Mouse (Mus musculus): ENCODE measurements around the gene Rpp25l. TPM values are rescaled to one million over a fixed set of nuclear protein-coding genes. Genes with fewer than 3 reads are reported as not detected.

Rpp25l gene
- polyA plus RNA-seq, 1 experiment from 2014 or later = 48.4 TPM

DNA sequence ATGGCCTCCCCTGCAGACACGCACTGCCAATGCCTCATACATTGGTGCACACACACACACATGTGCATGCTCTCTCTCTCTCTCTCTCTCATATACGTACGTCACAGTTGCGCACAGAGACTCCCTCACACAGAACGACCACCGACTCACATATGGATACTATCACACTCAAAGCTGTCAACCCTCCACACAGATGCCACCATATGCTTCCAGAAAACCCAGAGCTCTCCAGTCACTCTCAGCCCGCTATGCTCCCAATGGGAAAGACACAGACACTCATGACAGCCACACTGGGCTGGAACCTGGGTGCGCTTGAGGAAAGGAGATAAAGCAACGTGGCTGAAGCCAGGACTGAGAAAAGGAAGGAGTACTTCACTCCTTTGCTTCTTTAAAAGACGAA, 31.4 kb downstream of the Rpp25l start:
- WGBS = 63% methylated on average over 10 of the region's 10 CpGs
- peaks cover 4% of the 10 kb centered on the region for H3K27me3 ChIP-seq (ENCODE audit: control insufficient read depth, insufficient read depth, low read length)
- H3K27ac ChIP-seq (ENCODE audit: low read length) = no peak overlapping the region
- no peaks in the 10 kb centered on the region for H3K9me3 ChIP-seq (replicated peaks; ENCODE audit: control insufficient read depth, low read length)
- no peak overlapping the region for H3K4me3 ChIP-seq (ENCODE audit: low read length)
- H3K4me1 ChIP-seq (ENCODE audit: control insufficient read depth, insufficient read depth, low read length) = peaks cover 17% of the 10 kb centered on the region
- no peaks in the 10 kb centered on the region for H3K36me3 ChIP-seq (ENCODE audit: control insufficient read depth, insufficient read depth)
- H3K4me2 ChIP-seq (ENCODE audit: low read depth, low read length) = no peak overlapping the region
- no peak for ATAC-seq (replicated peaks; ENCODE audit: extremely low read depth, insufficient read depth, low FRiP score)
- H3K9ac ChIP-seq (ENCODE audit: low read length) = no peak overlapping the region

DNA sequence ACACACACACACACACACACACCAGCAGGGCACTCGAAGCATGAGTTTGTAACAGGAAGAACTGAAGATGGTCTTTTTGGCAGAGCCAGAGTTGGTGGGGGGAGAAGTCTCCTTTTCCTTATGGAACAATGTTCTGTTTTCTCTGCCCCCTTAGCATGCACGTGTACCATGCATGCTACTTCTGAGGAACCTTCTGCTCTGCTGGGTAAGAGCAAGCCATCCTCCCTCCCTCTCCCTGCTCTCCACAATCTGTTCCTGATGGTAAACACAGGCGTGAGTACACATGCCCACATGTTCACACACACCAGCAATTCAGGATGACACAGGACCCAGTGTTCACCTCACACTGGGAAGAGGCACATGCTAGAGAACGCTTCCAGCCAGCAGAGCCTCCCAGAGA, 32.2 kb downstream of the Rpp25l start:
- Histone ChIP-seq H3K9ac (ENCODE audit: low read length) (no peak overlapping the region), H3K4me3 (ENCODE audit: low read length) (no peak overlapping the region), H3K4me2 (ENCODE audit: low read depth, low read length) (no peak overlapping the region), H3K4me1 (ENCODE audit: control insufficient read depth, insufficient read depth, low read length) (peaks cover 24% of the 10 kb centered on the region), H3K27ac (ENCODE audit: low read length) (no peak overlapping the region), H3K9me3 (replicated peaks; ENCODE audit: control insufficient read depth, low read length) (no peaks in the 10 kb centered on the region), H3K36me3 (ENCODE audit: control insufficient read depth, insufficient read depth) (no peaks in the 10 kb centered on the region), H3K27me3 (ENCODE audit: control insufficient read depth, insufficient read depth, low read length) (peaks cover 4% of the 10 kb centered on the region)
- WGBS = 64% methylated on average over 4 of the region's 4 CpGs
- no peak for ATAC-seq (replicated peaks; ENCODE audit: extremely low read depth, insufficient read depth, low FRiP score)

GRCm38 (mm10) chr4:41679291-41679690, 34.0 kb downstream of the Rpp25l start:
- peak overlapping the region; percentile 26; the same call in 1 of the 2 replicates for H3K9ac ChIP-seq (ENCODE audit: low read length)

GRCm38 (mm10) chr4:41678863-41679262, 34.5 kb downstream of the Rpp25l start:
- ATAC-seq (replicated peaks; ENCODE audit: extremely low read depth, insufficient read depth, low FRiP score) = no peak
- Histone ChIP-seq H3K27me3 (ENCODE audit: control insufficient read depth, insufficient read depth, low read length) (peaks cover 6% of the 10 kb centered on the region), H3K9me3 (replicated peaks; ENCODE audit: control insufficient read depth, low read length) (no peaks in the 10 kb centered on the region), H3K27ac (ENCODE audit: low read length) (no peak overlapping the region), H3K4me3 (ENCODE audit: low read length) (no peak overlapping the region), H3K4me2 (ENCODE audit: low read depth, low read length) (no peak overlapping the region), H3K9ac (ENCODE audit: low read length) (0 out of 2 replicates have a peak overlapping the region, but pooled peaks have one; percentile 26), H3K36me3 (ENCODE audit: control insufficient read depth, insufficient read depth) (no peaks in the 10 kb centered on the region), H3K4me1 (ENCODE audit: control insufficient read depth, insufficient read depth, low read length) (peaks cover 27% of the 10 kb centered on the region)
- WGBS = 44% methylated on average over 6 of the region's 6 CpGs

More at GRCm38 (mm10) chr4:41679291-41679690, 34.0 kb downstream of the Rpp25l start:
- peaks cover 4% of the 10 kb centered on the region for H3K27me3 ChIP-seq (ENCODE audit: control insufficient read depth, insufficient read depth, low read length)
- no peak overlapping the region for H3K4me3 ChIP-seq (ENCODE audit: low read length)
- H3K4me2 ChIP-seq (ENCODE audit: low read depth, low read length) = no peak overlapping the region
- no peaks in the 10 kb centered on the region for H3K9me3 ChIP-seq (replicated peaks; ENCODE audit: control insufficient read depth, low read length)
- no peak for ATAC-seq (replicated peaks; ENCODE audit: extremely low read depth, insufficient read depth, low FRiP score)
- 44% methylated on average over 1 of the region's 2 CpGs for WGBS
- no peak overlapping the region for H3K27ac ChIP-seq (ENCODE audit: low read length)
- H3K4me1 ChIP-seq (ENCODE audit: control insufficient read depth, insufficient read depth, low read length) = peaks cover 27% of the 10 kb centered on the region
- H3K36me3 ChIP-seq (ENCODE audit: control insufficient read depth, insufficient read depth) = no peaks in the 10 kb centered on the region

GRCm38 (mm10) chr4:41677006-41677629, 36.2 kb downstream of the Rpp25l start:
- peak; percentile 61 for ATAC-seq (replicated peaks; ENCODE audit: extremely low read depth, insufficient read depth, low FRiP score)
- H3K4me1 ChIP-seq (ENCODE audit: control insufficient read depth, insufficient read depth, low read length) = peaks cover 26% of the 10 kb centered on the region
- WGBS = 41% methylated on average over 13 of the region's 13 CpGs

DNA sequence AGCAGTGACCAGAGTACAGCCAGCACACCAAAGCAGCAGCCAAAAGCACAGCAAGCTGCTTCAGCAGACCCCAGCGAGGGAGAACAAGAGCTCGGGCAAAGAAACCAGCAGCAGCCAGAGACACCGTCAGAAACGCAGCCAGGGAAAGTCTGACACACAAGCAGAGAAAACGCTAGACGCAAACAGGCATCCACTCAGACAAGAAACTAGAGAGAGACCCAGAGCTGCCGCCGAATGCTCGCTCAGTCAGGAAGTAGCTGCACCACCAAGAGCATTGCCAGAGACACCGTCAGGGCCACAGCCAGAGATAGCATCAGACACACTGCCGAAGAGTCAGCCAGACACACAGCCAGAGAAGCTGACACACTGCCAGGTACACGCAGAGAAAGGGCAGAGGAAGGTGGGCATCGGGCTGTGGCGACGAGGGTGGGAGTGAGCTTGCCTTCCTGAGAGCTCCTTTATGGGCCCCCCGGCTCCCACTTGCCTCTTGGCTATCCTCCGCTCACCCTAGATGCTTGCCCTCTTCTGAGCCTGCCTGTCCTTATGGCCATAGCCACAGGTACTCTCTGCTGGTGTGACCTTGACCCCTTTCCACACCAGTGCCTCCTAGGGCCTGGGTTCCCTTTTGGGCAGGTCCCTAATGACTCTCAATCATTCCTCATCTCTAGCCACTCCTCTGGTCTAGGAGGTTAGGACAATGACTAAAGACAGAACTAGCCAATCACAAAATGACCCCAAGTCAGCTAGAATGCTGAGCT, 36.9 kb downstream of the Rpp25l start:
- Histone ChIP-seq H3K4me3 (ENCODE audit: low read length) (no peak overlapping the region), H3K36me3 (ENCODE audit: control insufficient read depth, insufficient read depth) (no peaks in the 10 kb centered on the region), H3K27me3 (ENCODE audit: control insufficient read depth, insufficient read depth, low read length) (peaks cover 11% of the 10 kb centered on the region; the same call in 1 of the 2 replicates), H3K4me1 (ENCODE audit: control insufficient read depth, insufficient read depth, low read length) (peaks cover 26% of the 10 kb centered on the region), H3K9me3 (replicated peaks; ENCODE audit: control insufficient read depth, low read length) (no peaks in the 10 kb centered on the region), H3K9ac (ENCODE audit: low read length) (peak overlapping the region; percentile 47; the same call in 1 of the 2 replicates), H3K27ac (ENCODE audit: low read length) (peak overlapping the region; percentile 28), H3K4me2 (ENCODE audit: low read depth, low read length) (peak overlapping the region; percentile 6; the same call in 1 of the 2 replicates)
- no peak for ATAC-seq (replicated peaks; ENCODE audit: extremely low read depth, insufficient read depth, low FRiP score)
- WGBS = 36% methylated on average over 17 of the region's 17 CpGs

More at GRCm38 (mm10) chr4:41677006-41677629, 36.2 kb downstream of the Rpp25l start:
- Histone ChIP-seq H3K27me3 (ENCODE audit: control insufficient read depth, insufficient read depth, low read length) (peaks cover 8% of the 10 kb centered on the region), H3K4me3 (ENCODE audit: low read length) (no peak overlapping the region), H3K9me3 (replicated peaks; ENCODE audit: control insufficient read depth, low read length) (no peaks in the 10 kb centered on the region), H3K4me2 (ENCODE audit: low read depth, low read length) (0 out of 2 replicates have a peak overlapping the region, but pooled peaks have one; percentile 5), H3K27ac (ENCODE audit: low read length) (no peak overlapping the region), H3K36me3 (ENCODE audit: control insufficient read depth, insufficient read depth) (no peaks in the 10 kb centered on the region), H3K9ac (ENCODE audit: low read length) (no peak overlapping the region)

DNA sequence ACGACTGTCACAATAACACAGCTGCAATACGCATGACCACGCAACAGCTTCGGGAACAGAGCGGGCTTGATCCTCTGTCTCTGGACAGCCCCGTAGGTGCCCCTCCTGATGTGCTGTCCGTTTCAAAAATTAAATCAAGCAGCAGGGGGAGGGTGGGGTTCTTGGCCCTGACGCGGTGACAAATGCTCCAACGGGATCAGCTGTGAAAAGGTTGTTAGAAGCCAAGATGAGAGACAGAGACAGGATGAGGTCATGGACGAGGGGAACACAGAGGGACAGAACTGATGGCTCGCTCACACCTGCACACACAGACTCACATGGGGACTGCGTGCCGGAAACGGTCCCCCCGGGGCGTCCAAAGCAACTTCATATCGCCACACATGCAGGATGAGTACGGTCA, 40.1 kb downstream of the Rpp25l start:
- WGBS = 62% methylated on average over 19 of the region's 19 CpGs
- peaks cover 17% of the 10 kb centered on the region for H3K4me1 ChIP-seq (ENCODE audit: control insufficient read depth, insufficient read depth, low read length)

DNA sequence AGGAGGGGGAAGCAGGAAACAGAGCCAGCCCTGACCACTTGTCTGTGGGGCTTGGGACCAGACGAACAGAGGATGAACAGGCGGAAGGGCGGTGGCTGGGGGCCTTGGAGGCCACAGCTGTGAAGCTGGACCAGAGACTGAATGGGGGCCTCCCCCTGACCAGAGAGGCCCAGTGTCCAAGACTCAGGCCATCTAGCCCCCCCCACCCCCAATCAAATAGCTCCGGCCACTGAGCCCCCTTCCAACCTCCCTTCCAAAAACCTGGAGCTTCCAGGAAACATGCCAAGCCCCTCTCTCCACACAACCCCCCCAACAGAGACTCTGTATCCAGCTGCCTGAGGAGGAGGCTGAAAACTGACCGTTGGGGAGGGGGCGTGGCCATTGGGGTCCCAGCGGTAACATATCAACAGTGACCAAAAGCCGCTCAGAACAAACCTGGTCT, 40.8 kb downstream of the Rpp25l start:
- Histone ChIP-seq H3K36me3 (ENCODE audit: control insufficient read depth, insufficient read depth) (no peaks in the 10 kb centered on the region), H3K9ac (ENCODE audit: low read length) (no peak overlapping the region), H3K9me3 (replicated peaks; ENCODE audit: control insufficient read depth, low read length) (no peaks in the 10 kb centered on the region), H3K27me3 (ENCODE audit: control insufficient read depth, insufficient read depth, low read length) (peaks cover 15% of the 10 kb centered on the region), H3K4me2 (ENCODE audit: low read depth, low read length) (no peak overlapping the region), H3K27ac (ENCODE audit: low read length) (no peak overlapping the region), H3K4me1 (ENCODE audit: control insufficient read depth, insufficient read depth, low read length) (peaks cover 17% of the 10 kb centered on the region), H3K4me3 (ENCODE audit: low read length) (no peak overlapping the region)
- ATAC-seq (replicated peaks; ENCODE audit: extremely low read depth, insufficient read depth, low FRiP score) = no peak
- WGBS = 45% methylated on average over 8 of the region's 8 CpGs

More for the DNA sequence above, 40.1 kb downstream of the Rpp25l start:
- no peak overlapping the region for H3K4me2 ChIP-seq (ENCODE audit: low read depth, low read length)
- no peak overlapping the region for H3K27ac ChIP-seq (ENCODE audit: low read length)
- H3K9ac ChIP-seq (ENCODE audit: low read length) = no peak overlapping the region
- no peaks in the 10 kb centered on the region for H3K9me3 ChIP-seq (replicated peaks; ENCODE audit: control insufficient read depth, low read length)
- H3K27me3 ChIP-seq (ENCODE audit: control insufficient read depth, insufficient read depth, low read length) = peaks cover 15% of the 10 kb centered on the region
- H3K36me3 ChIP-seq (ENCODE audit: control insufficient read depth, insufficient read depth) = no peaks in the 10 kb centered on the region
- no peak for ATAC-seq (replicated peaks; ENCODE audit: extremely low read depth, insufficient read depth, low FRiP score)
- no peak overlapping the region for H3K4me3 ChIP-seq (ENCODE audit: low read length)

- no peak overlapping the region for H3K4me2 ChIP-seq (ENCODE audit: low read depth, low read length)
- WGBS = 29% methylated on average over 8 of the region's 8 CpGs
- H3K36me3 ChIP-seq (ENCODE audit: control insufficient read depth, insufficient read depth) = no peaks in the 10 kb centered on the region
- ATAC-seq (replicated peaks; ENCODE audit: extremely low read depth, insufficient read depth, low FRiP score) = no peak
- H3K27me3 ChIP-seq (ENCODE audit: control insufficient read depth, insufficient read depth, low read length) = peaks cover 15% of the 10 kb centered on the region
- H3K9ac ChIP-seq (ENCODE audit: low read length) = no peak overlapping the region
- no peak overlapping the region for H3K4me3 ChIP-seq (ENCODE audit: low read length)
- H3K9me3 ChIP-seq (replicated peaks; ENCODE audit: control insufficient read depth, low read length) = no peaks in the 10 kb centered on the region
- no peak overlapping the region for H3K27ac ChIP-seq (ENCODE audit: low read length)
- H3K4me1 ChIP-seq (ENCODE audit: control insufficient read depth, insufficient read depth, low read length) = peaks cover 13% of the 10 kb centered on the region
Observed at GRCm38 (mm10) chr4:41671963-41672480, 41.3 kb downstream of the Rpp25l start.
